Comparison of ENCODE assay signal across 15 mouse cellular contexts in genomic region chr9:64925771-64926170, GRCm38 (mm10). TPM values are rescaled to one million over a fixed set of nuclear protein-coding genes. Genes with fewer than 3 reads are reported as not detected.
DNase-seq lines count a peak whose midpoint lies in the region; ATAC-seq and TF ChIP-seq lines count a peak whose summit lies in the region.
"Had no signal": no experiment of that assay in that cellular context is flagged by ENCODE, and none has a peak within 500 bp of the region (broad histone marks: within the 10 kb centered on the region; RNA-seq: fewer than 3 reads in every experiment).

No protein-coding gene starts in this region.

- peak; percentile 47 for DNase-seq in forebrain, embryonic 11.5 days (ENCODE audit: low spot score)
- no peak for DNase-seq in forebrain, embryonic 10.5 days (ENCODE audit: extremely low spot score, low spot score)
- no peak for DNase-seq in left cerebral cortex, adult 2 months (ENCODE audit: extremely low spot score in 1 of 2, low spot score in 2 of 2)
- DNase-seq in left cerebral cortex, postnatal 10 days (ENCODE audit: extremely low spot score in 1 of 2, low spot score in 2 of 2), result no peak
- peak; percentile 6 to 30 for DNase-seq in monocyte, adult 2 months (ENCODE audit: low read depth in 1 of 2, low spot score in 2 of 2)
- DNase-seq in thymus, postnatal 14 days, result no peak
- no peak for DNase-seq in neural tube, embryonic 10.5 days (ENCODE audit: extremely low spot score, low spot score)
- DNase-seq: B cell, adult 2 months; cerebellum, postnatal 10 days; kidney, adult 18-20 months; kidney, postnatal 4 days had no signal

- H3K4me3 ChIP-seq in forebrain, embryonic 11.5 days (ENCODE audit: low read depth, low read length), result no peak overlapping the region
- no peak overlapping the region for H3K4me3 ChIP-seq in forebrain, embryonic 10.5 days
- H3K4me3 ChIP-seq in left cerebral cortex, adult 2 months, result no peak overlapping the region
- H3K4me3 ChIP-seq: embryonic facial prominence, embryonic 12.5 days; hindbrain, embryonic 13.5 days had no signal

- H3K9me3 ChIP-seq in forebrain, embryonic 11.5 days (ENCODE audit: control insufficient read depth, low read length), result no peaks in the 10 kb centered on the region
- H3K9me3 ChIP-seq in forebrain, embryonic 10.5 days, result no peaks in the 10 kb centered on the region
- H3K9me3 ChIP-seq: embryonic facial prominence, embryonic 12.5 days; G1E; hindbrain, embryonic 13.5 days had no signal

- TF ChIP-seq CTCF in left cerebral cortex, adult 2 months (IDR thresholded peaks at IDR 0.05), result no peak

- no peak overlapping the region for H3K27ac ChIP-seq in forebrain, embryonic 11.5 days (ENCODE audit: low read depth, low read length)
- H3K27ac ChIP-seq in forebrain, embryonic 10.5 days, result no peak overlapping the region
- peak overlapping the region; percentile 82 for H3K27ac ChIP-seq in left cerebral cortex, adult 2 months
- H3K27ac ChIP-seq: embryonic facial prominence, embryonic 12.5 days; hindbrain, embryonic 13.5 days had no signal

- no peaks in the 10 kb centered on the region for H3K36me3 ChIP-seq in forebrain, embryonic 11.5 days (ENCODE audit: control insufficient read depth, insufficient read depth, low read length)
- H3K36me3 ChIP-seq in forebrain, embryonic 10.5 days (replicated peaks), result no peaks in the 10 kb centered on the region
- H3K36me3 ChIP-seq: embryonic facial prominence, embryonic 12.5 days had no signal

- intact Hi-C loops in left cerebral cortex, adult 2 months (cut with DNase I), result loop anchor here (5.0 kb wide), 1 partner anchor 398 kb away; no protein-coding TSS in a partner anchor
- intact Hi-C loops in left cerebral cortex, postnatal 10 days (cut with DNase I), result no loop called here

- H3K9ac ChIP-seq in forebrain, embryonic 11.5 days (ENCODE audit: low read length), result no peak overlapping the region
- H3K9ac ChIP-seq: embryonic facial prominence, embryonic 12.5 days; hindbrain, embryonic 13.5 days had no signal

- no peaks in the 10 kb centered on the region for H3K27me3 ChIP-seq in forebrain, embryonic 11.5 days (ENCODE audit: control insufficient read depth, insufficient read depth, low read length)
- no peaks in the 10 kb centered on the region for H3K27me3 ChIP-seq in forebrain, embryonic 10.5 days (ENCODE audit: poor library complexity, severe bottlenecking)
- H3K27me3 ChIP-seq: embryonic facial prominence, embryonic 12.5 days; hindbrain, embryonic 13.5 days had no signal

- WGBS in forebrain, embryonic 11.5 days, result 41% methylated on average over 5 of the region's 5 CpGs
- WGBS in forebrain, embryonic 10.5 days, result 54% methylated on average over 5 of the region's 5 CpGs

- no peak overlapping the region for H3K4me2 ChIP-seq in forebrain, embryonic 11.5 days (ENCODE audit: low read depth, low read length, severe bottlenecking)
- H3K4me2 ChIP-seq: embryonic facial prominence, embryonic 12.5 days; hindbrain, embryonic 13.5 days had no signal

- H3K4me1 ChIP-seq in forebrain, embryonic 11.5 days (replicated peaks; ENCODE audit: control insufficient read depth, insufficient read depth, low read length), result peaks cover 7% of the 10 kb centered on the region; the same call in 1 of the 2 replicates
- H3K4me1 ChIP-seq in forebrain, embryonic 10.5 days, result peaks cover 14% of the 10 kb centered on the region
- H3K4me1 ChIP-seq: embryonic facial prominence, embryonic 12.5 days had no signal

- ATAC-seq in forebrain, embryonic 11.5 days (replicated peaks; ENCODE audit: low FRiP score), result 0 out of 2 replicates have a peak, but pooled peaks have one; percentile 36
- peak; percentile 76 for ATAC-seq in common myeloid progenitor, adult 5-6 weeks (replicated peaks; ENCODE audit: low read depth, poor library complexity, severe bottlenecking)

RNA-seq across cellular contexts. Expression of gene Slc24a1, which starts 25.6 kb away (rescaled TPM):
- 0.05 and 0.07 TPM in 2 replicates for polyA plus RNA-seq in forebrain, embryonic 11.5 days (2014; fragmentation: Nextera tagmentation; extraction: Ambion mirVana)
- 0.04 TPM in 1 of 2 replicates, not detected in the other for polyA plus RNA-seq in forebrain, embryonic 10.5 days (2016; fragmentation: Nextera tagmentation; extraction: Ambion mirVana)
- total RNA-seq in left cerebral cortex, adult 2 months (2021), result under 1 TPM in 1 of 2 experiments, not detected in 1; 0.07 TPM
- under 1 TPM in 1 of 2 experiments, not detected in 1; 0.21 TPM for total RNA-seq in left cerebral cortex, postnatal 10 days (2021)
- 0.18 TPM in 1 of 2 replicates, not detected in the other for total RNA-seq in common myeloid progenitor, adult 5-6 weeks (2017)
- polyA plus RNA-seq: G1E had no signal

RNA-seq across cellular contexts. Expression of gene Ints14, which starts 34.9 kb away (rescaled TPM):
- polyA plus RNA-seq in forebrain, embryonic 11.5 days (2014; fragmentation: Nextera tagmentation; extraction: Ambion mirVana), result 74.1 and 77.0 TPM in 2 replicates
- polyA plus RNA-seq in forebrain, embryonic 10.5 days (2016; fragmentation: Nextera tagmentation; extraction: Ambion mirVana), result 74.2 and 77.6 TPM in 2 replicates
- 10 to 100 TPM; 19.4 to 22.2 TPM for total RNA-seq in left cerebral cortex, adult 2 months (2021)
- total RNA-seq in left cerebral cortex, postnatal 10 days (2021), result 10 to 100 TPM; 19.7 to 22.0 TPM
- 30.4 and 37.1 TPM in 2 replicates for total RNA-seq in common myeloid progenitor, adult 5-6 weeks (2017)

Comparison
In these comparisons a context has a peak if more than half of its experiments do, and no peak if none do; other contexts are left out.
1. DNase-seq: peak in forebrain, embryonic 11.5 days (single experiment) and monocyte, adult 2 months (2 of 2); none in forebrain, embryonic 10.5 days (single experiment), left cerebral cortex, adult 2 months (0 of 2), left cerebral cortex, postnatal 10 days (0 of 2), thymus, postnatal 14 days (single experiment) and neural tube, embryonic 10.5 days (single experiment).